Mouse (Mus musculus): ENCODE results near the gene Rbms1. TPM values are rescaled to one million over a fixed set of nuclear protein-coding genes. Genes with fewer than 3 reads are reported as not detected.

Gene Rbms1
- total RNA-seq, 2 experiments from 2014 or later: 40.5 to 51.0 TPM

DNA sequence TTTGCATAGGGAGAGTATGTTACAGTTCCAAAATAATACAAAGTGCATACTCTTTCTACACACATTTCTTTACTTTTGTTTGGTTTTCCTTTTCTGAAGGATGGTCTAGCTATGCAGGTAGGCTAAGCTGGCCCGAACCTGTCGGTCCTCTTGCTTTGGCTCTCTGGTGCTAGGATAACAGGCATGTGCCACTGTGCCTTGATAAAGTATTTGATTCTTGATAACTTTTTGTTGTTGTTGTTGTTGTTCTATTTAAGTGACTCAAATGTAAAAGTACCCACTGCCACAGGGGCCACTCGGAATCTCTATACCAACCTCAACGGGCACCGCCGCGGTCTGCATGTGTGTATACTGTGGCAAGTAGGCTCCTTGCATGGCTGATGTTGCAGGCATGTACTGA, 207.9 kb downstream of the Rbms1 start:
- no peak for DNase-seq

DNA sequence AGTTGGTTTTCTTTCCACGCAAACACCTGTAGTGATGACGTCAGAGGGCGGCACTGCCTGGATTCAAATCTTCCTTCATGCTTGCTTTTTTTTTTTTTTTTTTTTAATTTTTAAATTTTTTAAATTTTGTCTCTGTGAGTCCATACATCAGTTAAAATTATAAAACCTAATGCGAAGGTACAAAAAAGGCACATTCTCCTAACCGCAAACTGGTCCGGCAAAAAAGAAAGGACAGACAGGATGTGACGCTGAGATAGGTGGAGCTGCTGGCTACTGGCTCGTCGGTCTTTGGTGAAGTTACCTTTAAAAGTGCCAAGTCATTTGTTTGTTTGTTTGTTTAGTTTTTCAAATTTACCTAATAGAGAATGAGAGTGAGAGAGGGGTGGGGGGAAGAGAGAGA, 211.7 kb downstream of the Rbms1 start:
- no peak for DNase-seq

DNA sequence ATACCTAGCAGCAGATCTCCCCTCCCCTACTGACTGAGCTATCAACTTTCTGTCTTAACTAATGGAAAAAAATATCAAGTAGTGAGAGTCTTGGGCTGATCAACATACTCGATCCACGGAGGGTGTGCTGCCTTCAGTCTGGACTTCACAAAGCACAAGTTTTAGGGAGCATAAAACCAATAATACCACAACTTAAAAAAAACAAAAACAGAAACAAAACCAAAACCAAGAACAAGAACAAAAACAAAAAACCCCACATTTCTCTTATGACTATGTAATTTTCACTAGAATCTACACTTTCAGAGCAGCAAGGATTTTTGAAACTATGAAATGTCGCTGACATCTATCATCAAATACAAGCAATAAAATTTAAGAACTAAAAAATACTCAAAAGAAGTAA, 212.4 kb downstream of the Rbms1 start:
- no peak for DNase-seq

DNA sequence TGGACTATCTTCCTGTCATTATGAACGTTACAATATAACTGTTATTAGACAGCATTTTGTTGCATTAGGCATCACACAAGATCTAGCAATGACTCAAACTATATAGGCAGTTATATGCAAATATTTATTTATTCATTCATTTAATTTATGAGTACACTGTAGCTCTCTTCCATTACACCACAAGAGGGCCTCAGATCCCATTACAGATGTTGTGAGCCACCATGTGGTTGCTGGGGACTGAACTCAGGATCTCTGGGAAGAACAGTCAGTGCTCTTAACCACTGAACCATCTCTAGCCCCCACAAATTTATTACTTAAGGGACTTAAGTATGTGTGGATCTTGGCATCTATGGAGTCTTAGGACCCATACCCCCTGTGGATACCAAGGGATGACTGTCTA, 214.4 kb downstream of the Rbms1 start:
- no peak for DNase-seq

DNA sequence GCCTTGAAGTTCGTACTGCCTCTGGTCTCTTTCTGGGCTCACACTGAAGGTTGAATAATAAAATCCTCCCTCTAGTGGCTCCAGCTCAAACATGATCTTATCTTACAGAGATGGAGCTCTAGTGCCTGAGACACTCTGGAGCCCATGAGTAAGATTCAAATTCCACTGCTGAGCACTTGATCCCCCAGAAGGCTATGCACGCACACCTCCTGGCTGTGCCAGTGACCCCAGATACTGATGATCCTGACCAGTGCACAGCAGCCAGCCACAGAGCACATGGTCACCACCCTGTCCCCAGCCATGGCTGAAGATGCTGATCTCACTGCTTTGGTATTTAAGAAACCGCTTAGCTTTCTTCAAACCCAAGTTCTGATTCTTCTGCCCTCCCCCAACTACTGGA, 215.4 kb downstream of the Rbms1 start:
- DNase-seq: peak; percentile 33

DNA sequence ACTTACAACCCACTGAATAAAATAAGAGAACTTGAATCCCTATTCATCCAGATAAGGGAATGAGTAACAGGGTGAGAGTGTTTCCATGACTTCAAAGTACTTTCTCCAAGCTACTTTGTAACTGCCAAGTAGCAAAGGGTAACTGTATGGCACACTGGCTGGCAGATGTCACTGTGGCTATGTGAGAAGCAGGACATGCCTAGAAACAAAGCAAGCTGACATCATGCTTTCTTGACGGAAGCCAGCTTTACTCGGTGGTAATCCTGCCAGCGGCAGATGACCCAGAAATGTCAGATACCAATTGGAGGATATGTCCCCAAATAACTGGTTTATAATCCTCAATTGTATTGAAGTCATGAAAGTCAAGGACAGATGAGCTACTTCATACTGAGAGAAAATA, 218.3 kb downstream of the Rbms1 start:
- DNase-seq: no peak

DNA sequence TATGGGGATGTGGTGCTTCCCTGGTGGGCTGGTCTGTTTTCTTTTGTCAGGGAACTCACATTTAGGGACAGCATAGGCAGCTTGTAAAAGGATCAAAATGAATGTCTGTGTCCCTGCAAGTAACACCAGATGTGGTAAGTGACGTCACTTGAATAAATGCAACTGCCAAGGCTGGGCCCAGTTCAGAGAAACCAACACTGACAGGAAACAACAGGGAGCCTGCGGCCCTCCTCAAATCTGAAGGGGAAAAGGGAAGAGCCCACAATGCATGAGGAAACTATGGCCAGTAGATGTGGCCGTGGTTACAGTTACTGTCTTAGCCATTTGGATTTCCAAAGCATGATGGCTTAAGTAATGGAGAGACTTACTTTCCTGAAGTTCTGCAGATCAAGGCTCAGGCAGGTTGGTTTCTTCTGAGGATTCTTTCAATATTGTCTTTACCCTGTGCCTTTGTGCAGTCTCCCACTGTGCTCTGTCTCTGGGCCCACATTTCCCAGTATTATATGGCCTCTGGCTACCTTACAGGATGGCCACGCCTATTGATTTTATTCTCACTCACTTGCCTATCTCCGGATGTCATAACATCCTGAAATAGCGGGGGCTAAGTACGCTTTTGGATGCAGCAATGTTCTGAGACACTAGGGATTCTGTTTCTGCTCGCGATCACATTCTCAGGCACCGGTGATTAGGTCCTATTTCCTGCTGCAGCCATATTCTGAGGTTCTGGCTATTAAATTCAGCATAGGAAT, 223.4 kb downstream of the Rbms1 start:
- DNase-seq: no peak

DNA sequence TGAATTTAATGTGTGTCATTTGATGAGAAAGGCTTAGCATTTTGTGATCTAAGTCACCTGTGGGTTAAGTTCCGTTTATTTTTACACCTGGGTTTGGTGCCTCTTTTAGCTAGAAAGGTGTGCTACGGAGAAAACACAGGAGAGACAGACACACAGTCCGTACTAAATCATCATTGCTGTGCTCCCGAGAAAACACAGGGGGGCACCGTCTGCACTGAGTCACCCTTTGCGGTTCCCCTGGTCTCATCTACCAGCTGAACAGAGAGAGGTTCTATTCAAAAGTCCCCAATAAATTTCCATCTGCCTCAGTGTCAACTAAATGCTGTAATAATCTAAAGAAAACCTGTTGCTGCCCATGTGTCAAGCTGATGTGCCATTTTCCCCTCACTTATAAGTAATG, 232.1 kb downstream of the Rbms1 start:
- DNase-seq: no peak

DNA sequence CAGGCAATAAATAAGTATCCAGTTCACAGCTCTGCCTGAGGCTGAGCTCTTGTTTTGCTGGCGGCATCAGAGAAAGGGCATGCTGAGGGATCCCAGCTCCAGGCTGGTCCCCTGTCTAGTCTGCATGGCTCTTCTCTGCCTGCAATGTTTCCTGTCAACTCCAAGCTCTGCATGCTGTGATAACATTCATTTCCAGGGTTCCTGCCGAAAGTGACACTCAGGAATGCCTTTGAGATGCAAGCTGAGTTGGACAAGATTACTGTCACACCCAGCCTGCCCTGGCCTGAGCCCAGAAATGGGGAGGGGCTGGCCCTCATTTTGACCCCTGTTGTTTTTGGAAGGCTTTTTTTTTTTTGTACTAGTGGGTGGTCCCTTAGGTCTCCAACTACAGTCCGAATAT, 233.0 kb downstream of the Rbms1 start:
- DNase-seq: peak; percentile 39

DNA sequence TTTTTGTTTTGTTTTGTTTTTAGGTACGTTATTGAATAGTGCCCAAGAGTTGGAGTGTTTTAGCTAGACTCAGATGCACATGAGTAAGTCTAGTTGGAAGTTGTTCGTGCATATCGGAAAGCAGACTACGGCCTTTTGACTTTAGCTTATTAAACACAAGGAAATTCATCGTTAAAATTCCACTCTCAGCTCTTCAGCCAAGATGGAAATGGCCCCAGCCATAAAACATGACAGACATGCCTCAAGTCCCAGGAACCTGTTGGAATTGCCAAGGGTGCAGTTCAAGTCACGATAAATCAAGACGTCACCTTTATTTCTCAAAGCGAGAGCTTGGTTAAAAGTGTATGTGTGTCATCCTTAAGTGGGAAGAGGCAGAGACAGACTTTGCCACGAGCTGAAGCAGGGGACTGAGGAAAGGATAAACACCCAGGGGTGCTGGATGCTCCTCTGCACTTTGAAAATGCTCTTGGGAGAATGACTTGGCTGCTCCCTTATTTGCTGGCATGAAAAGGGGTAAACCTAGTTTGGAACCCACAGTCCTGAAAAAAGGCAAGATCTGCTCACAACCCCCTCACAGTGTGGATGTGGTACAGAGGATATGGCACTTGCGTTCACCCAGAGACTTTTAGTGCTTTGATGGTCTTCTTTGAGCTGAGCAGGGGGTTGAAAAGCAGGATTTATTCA, 233.9 kb downstream of the Rbms1 start:
- DNase-seq: no peak

DNA sequence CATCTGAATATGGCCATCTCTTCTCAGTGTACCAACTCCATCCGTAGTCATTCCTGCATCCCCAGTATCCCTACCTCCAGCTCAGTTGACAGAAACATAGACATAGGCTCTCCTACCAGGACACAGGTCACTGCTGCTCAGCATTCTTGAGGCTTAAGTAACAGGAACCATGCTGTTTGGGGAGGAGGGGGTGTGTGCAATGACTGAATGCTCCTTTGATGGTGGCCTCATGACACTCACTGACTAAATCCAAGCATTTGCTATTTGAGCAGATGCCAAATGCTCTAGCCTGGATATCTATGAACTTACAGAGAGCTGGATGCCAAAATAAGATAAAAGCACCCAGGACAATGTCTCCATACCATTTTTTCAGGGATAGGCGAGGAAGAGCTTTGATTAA, 238.3 kb downstream of the Rbms1 start:
- no peak for DNase-seq

DNA sequence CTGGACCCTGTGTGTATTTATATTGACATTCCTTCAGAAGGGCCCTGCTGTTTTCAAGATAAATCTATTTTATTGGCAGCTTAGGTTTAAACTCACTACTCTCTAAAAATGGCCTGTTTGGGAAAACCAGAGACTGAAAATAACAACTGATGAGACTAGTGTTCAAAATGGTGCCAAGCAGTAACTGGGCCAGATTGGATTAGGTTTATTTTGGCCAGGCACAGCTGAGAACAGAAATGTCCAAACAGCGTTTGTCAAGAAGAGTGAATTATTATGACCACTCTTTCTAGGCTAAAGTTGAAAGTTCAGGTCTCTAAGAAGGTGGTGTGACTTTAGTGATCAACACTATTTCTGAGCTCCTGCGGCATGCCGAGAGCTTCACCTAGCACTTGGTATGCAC, 240.0 kb downstream of the Rbms1 start:
- DNase-seq: no peak

DNA sequence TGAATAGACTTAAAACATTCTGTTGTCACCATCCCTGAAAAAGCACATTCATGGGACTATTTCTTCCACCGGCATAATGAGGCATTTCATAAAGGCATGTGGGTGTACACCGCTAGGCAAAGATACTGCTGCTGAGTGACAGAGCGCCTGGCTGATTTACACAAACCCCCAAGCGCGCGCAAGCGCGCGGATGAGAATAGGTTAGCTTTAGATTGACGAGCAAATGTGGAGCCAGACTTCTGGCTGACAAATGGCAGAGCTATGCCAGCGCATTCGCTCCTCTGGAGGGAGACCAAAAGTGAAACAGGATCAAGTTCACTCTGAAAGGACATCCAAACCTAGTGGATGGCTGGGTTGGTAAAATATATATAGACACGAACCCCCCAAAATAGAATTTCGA, 240.5 kb downstream of the Rbms1 start, which contains the start of gene Itgb6:
Gene Itgb6 (minus strand): TSS at position 130 of the 400 bp plus-strand sequence.
- DNase-seq: peak; percentile 47

DNA sequence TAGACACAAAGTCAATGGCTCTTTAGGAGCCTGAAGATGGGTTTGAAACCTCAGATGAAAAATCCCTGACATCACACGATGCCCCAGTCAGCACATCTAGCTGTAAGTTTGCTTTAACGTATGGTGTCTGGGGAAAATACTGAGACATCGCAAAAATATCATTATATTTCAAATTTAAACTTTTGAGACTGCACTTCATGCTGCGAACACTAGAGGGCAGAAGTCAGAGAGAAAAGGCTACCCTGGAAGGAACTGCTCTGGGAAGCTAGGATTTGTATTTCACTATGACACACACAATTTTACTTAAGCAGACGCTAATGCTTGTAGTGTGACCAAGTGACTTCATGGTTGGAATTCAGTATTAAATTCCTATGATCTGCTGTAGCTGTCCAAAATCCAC, 242.1 kb downstream of the Rbms1 start:
- DNase-seq: peak; percentile 52

DNA sequence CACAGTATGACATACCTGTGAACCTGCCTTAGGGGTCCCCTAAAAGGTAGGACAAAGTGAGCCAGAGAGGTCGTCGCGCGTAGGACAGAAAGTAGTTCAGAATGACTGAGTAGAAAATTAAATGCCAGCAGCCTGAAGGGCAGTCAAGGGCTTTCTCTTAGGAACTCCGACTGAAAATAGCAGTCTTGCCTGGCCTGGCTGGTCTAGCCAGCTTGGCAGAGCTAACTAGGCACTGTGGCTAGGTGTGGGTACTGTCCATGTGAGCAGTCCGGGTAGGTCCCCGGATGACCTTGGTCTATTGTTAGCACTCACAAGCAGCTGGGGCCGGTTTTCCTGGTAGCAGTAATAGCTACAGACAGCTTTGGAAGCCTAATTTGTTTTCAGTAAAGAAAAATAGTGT, 242.8 kb downstream of the Rbms1 start:
- DNase-seq: peak; percentile 44

DNA sequence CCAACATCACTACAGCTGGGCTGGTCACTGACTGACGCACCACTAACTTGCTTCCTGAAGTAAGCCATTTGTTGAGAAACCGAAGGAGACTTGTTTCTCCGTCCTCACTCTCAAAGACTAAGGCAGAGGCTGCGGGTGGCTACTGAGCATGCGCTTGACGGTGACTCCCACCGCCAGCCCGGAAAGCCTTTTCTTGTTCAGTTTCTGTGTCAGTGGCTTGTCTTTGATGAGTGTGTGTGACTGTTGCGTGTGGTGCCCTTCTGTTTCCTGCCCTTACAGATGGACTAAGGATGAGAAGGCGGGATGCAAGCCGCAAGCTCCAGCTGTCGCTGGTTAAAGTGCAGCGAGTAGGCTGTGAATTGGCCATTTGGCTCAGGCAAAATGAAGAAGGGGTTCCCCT, 245.6 kb downstream of the Rbms1 start:
- DNase-seq: no peak

DNA sequence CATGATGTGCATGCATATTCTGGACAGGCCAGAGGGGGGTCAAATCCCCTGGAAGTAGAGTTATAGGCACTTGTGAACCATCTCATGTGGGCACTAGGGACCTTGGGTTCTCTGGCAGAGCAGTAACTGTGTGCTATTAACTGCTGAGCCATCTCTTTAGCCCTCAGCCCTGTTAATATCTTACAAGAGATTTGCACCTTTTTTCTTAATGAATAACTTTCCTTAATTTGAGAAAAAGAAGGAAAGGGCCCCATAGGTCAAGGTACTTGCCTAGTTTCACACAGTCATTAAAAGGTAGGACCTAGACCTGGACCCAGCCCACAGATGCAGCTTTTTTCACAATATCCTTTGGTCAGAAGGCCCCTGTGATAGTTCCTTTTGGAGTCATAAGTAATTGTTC, 246.4 kb downstream of the Rbms1 start:
- no peak for DNase-seq

DNA sequence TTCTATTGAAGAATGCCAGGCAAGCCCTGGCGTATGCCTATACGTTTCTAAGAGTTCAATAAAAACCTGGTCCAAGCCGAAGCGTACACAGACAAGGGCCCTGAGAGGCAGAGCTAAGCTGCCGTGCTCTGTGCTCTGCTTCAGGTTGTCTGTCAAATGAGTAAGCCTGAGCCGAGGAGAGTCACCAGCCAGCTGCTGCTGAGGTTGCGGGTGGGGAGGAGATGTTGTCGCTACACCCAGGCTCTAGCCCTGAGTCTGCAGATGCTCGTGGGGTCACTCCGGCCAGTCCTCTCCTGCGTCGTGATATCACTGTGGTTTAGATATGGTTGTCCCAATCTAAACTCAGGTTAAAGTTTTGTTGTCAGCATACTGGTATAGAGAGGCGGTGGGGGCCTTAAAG, 247.2 kb downstream of the Rbms1 start:
- no peak for DNase-seq

DNA sequence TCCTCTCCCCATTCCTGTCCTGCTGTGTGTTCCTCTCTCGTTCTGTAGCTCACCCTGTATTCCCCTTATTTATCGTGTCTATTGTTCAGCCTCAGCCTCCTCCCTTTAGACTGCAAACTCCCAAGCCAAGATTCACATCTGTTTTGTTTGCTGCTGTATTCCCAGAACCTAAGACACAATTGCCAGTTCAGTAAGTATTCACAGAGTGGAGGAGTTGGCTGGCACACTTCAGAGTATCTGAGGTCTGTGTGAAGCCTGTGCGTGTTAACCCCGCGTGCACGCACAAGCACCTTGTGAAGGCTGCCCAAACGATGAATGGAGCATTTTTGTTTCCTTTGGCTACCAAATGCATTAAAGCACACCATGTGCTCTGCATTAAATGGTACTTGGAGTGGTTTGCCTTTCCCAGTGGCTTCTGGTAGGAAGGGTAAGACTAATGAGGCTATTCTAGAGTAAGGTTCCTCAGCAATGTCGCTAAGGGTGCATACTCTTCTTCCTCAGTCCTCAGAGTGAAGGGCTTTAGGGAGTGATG, 248.0 kb downstream of the Rbms1 start:
- DNase-seq: no peak

DNA sequence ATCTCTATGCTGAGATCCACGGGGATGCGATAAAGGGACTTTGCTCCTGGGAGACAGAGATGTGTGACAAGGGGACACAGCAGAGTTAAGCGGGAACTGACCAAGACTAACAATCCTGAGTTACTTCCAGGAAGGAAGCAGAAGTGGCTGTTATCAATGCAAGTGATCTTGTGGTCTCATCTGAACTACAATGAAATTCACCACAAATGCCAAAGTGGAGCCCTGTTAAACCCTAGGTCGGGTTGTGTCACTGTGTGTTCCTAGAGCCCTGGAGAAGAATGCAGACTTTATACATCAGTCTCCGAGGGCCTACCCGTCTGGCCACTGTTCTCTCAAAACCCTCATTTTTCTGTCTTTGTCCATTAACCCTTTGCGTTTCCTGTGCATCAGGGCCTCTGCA, 248.5 kb downstream of the Rbms1 start:
- DNase-seq: no peak

DNA sequence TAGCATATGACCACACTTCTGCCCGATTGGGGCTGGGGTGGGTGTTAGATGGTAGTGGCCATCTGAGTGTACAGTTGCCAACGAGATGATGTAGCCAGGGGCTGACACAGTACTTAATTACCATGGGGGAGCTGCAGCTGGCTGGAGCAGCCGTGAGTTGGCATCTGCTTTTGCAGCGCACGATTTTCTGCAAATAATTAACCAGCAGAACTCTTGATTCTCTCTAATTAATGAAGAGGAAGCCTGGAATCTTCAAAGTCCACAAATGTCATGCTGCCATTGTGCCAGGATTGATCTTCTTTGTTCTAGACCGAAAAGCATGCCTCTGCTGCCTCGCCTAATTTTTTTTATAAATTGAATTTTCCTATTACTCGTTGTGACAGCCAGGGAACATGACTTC, 249.1 kb downstream of the Rbms1 start:
- DNase-seq: no peak

DNA sequence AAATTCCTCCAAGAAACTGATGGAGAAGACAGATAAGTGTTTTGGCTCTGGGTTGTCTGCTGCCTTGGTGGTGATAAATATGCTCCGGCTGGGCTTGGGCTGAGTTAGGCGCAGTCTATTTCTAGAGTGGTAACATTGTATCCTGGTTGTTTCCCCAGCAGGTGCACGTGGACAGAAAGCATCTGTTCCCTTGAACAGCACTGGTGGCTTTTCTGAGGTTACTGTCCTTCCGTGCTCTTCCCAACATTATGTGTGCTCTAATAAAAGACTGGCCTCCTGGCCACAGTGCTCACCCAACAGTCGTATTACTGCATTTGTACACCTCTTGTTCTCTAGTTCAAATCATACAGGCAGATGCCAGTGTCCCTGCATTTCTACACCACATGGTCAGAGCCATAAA, 250.1 kb downstream of the Rbms1 start:
- DNase-seq: no peak

DNA sequence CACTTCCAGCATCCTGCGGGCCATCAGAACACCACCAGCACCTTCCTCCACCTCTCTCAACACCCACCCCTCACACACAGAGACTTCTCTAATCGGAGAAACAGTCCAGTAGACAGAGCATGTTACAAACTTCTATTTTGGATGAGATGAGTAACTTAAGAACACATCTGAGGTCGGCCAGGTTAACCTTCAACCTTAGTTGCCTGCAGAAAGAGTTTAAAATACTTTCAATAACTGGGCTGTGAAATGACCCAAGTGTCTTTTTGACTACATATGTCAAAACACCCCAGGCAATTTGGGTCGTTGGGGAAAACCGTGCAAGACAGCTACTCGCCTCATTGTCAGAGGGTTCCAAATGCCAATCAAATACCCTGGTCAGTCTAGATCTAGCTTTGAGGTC, 250.5 kb downstream of the Rbms1 start:
- DNase-seq: no peak
